Mouse (Mus musculus) embryonic stem cell, embryonic (primary cell): ENCODE results near the gene Ifi27.

Source experiments
- CTCF ChIA-PET, 4 experiments: fragments of 300-600 bp in 2 of 4; fragments of 350-600 bp in 2 of 4; sonication (Branson Sonifier 250); formaldehyde crosslinking; loops; one replicate each; lab custom pipeline; 2022; ENCODE audit warnings: inconsistent platforms in 2 of 4; lab: Charles Lee
- POLR2A ChIA-PET, 4 experiments: fragments of 300-600 bp in 2 of 4; fragments of 350-600 bp in 2 of 4; sonication (Branson Sonifier 250); formaldehyde crosslinking; loops; one replicate each; lab custom pipeline; 2022; ENCODE audit warnings: antibody characterized with exemption in 4 of 4, inconsistent platforms in 1 of 4; lab: Charles Lee

Ifi27 gene

GRCm38 (mm10) chr12:103487750-103488149, 53.7 kb downstream of the Ifi27 start:
- CTCF ChIA-PET, result no interaction called here
- POLR2A ChIA-PET, result interaction anchor here in 1 of 4 experiments (0.6 kb wide), 1 partner anchor 44 kb away, joined by 3 read pairs; no protein-coding TSS in a partner anchor
